Mouse (Mus musculus) liver, embryonic 14.5 days (tissue): ENCODE data around the gene Sh3pxd2b.

ENCODE experiments used
- CTCF ChIP-seq: IDR thresholded peaks from 2 replicates; pipeline ENCODE4 v1.5.1; 2016; ENCODE audit warnings: antibody characterized with exemption, low read depth, control low read depth
- EP300 ChIP-seq: IDR thresholded peaks from 2 replicates; pipeline ENCODE4 v1.6.1; 2016; ENCODE audit warnings: antibody characterized with exemption, low read depth

DNA sequence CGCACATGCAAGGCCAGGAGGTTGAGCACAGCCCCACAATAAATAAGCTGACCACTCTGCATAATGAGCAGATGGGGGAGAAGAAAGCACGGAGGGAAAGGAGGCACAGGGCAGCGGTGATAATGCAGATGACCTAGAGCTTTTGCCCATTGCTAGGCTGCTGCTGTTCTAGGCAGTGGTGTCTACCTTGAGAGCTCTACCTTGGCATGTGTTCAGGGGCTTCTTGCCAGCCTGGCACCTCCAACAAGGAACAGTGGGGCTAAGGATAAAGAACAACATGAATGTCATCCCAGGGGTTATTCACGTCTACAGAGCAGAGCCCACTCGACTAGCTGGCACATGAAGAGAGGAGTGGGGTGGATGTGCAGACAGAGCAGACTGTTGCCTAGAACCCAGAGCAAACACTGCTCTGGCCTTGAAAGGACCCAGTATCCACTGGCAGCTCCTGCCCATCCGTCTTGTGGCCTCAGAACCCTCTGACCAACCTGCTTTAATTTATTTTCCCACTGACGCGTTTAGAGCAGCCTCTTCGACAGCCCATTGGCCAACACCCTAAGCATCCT lies 26.5 kb downstream of the Sh3pxd2b start:
- TF ChIP-seq EP300 (no peak), CTCF (no peak)
